ENCODE assay signal across 8 mouse cellular contexts in the genomic region with DNA sequence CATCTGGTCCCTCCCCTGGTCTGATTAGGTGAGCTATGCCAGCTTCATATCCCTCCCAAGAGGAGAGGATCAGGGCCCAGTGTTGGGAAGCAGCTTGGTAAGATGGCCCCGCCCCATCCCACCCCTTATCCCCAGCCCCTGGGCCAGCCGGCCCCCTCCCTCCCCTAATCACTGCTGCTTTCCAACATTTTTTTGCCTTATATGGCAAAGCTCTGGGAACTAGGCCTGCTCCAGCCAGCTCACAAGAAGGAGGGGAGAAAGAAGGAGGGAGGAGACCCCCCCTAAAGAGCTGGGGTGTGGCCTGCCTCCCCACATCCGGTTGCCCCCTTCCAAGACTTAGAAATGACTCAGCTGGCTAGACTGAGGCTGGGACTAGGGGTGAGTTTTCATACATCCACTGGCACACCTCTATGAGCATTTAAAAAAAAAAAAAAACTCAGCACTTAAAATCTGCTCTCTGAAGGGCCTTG. TPM values are rescaled to one million over a fixed set of nuclear protein-coding genes. Genes with fewer than 3 reads are reported as not detected.
DNase-seq lines count a peak whose midpoint lies in the region; ATAC-seq and TF ChIP-seq lines count a peak whose summit lies in the region.

No protein-coding gene starts in this region.

- peaks cover 45% of the 10 kb centered on the region for H3K36me3 ChIP-seq in forebrain, embryonic 10.5 days (replicated peaks)
- H3K36me3 ChIP-seq in limb, embryonic 10.5 days: peaks cover 44% of the 10 kb centered on the region
- peaks cover 42% of the 10 kb centered on the region for H3K36me3 ChIP-seq in midbrain, embryonic 10.5 days
- peaks cover 33% of the 10 kb centered on the region for H3K36me3 ChIP-seq in thymus, adult 2 months (ENCODE audit: control insufficient read depth, insufficient read depth, low read length)

- 15% methylated on average over 3 of the region's 3 CpGs for WGBS in forebrain, embryonic 10.5 days
- 5% methylated on average over 3 of the region's 3 CpGs for WGBS in limb, embryonic 10.5 days
- 10% methylated on average over 3 of the region's 3 CpGs for whole genome bisulfite sequencing in midbrain, embryonic 10.5 days
- 3% methylated on average over 3 of the region's 3 CpGs for WGBS in thymus, adult 2 months

- intact Hi-C loops in heart, postnatal 25 days (cut with DNase I): loop anchor here (5.0 to 10.0 kb wide), 3 partner anchors 123 to 220 kb away; a partner anchor contains a TSS

- peak overlapping the region; percentile 93 for H3K27ac ChIP-seq in forebrain, embryonic 10.5 days
- peak overlapping the region; percentile 92 for H3K27ac ChIP-seq in limb, embryonic 10.5 days
- peak overlapping the region; percentile 91 for H3K27ac ChIP-seq in midbrain, embryonic 10.5 days (replicated peaks)
- H3K27ac ChIP-seq in thymus, adult 2 months (ENCODE audit: control insufficient read depth, insufficient read depth, low read length): peak overlapping the region; percentile 88

- peak; percentile 62 for DNase-seq in CD4-positive, CD25-positive, alpha-beta regulatory T cell, adult 2 months (ENCODE audit: low read depth, low spot score)
- DNase-seq in R1 (ENCODE audit: low read depth, low spot score): peak; percentile 90
- DNase-seq in forebrain, embryonic 10.5 days (ENCODE audit: extremely low spot score, low spot score): peak; percentile 37
- DNase-seq in heart, postnatal 25 days (ENCODE audit: low spot score): peak; percentile 70
- peak; percentile 63 for DNase-seq in limb, embryonic 10.5 days (ENCODE audit: low spot score)
- peak; percentile 37 for DNase-seq in midbrain, embryonic 10.5 days (ENCODE audit: low spot score)
- peak; percentile 71 for DNase-seq in thymus, adult 2 months

- H3K4me1 ChIP-seq in forebrain, embryonic 10.5 days: peaks cover 22% of the 10 kb centered on the region
- peaks cover 14% of the 10 kb centered on the region for H3K4me1 ChIP-seq in limb, embryonic 10.5 days
- peaks cover 16% of the 10 kb centered on the region for H3K4me1 ChIP-seq in midbrain, embryonic 10.5 days
- H3K4me1 ChIP-seq in thymus, adult 2 months (replicated peaks; ENCODE audit: control insufficient read depth, insufficient read depth, low read length): peaks cover 24% of the 10 kb centered on the region

- no peak for TF ChIP-seq POLR2A in thymus, adult 2 months (IDR thresholded peaks at IDR 0.05; ENCODE audit: control insufficient read depth, extremely low read depth, insufficient read depth, low read length, poor library complexity)

- H3K4me3 ChIP-seq in forebrain, embryonic 10.5 days: peak overlapping the region; percentile 65
- peak overlapping the region; percentile 65 for H3K4me3 ChIP-seq in limb, embryonic 10.5 days
- H3K4me3 ChIP-seq in midbrain, embryonic 10.5 days: peak overlapping the region; percentile 67
- peak overlapping the region; percentile 24 for H3K4me3 ChIP-seq in thymus, adult 2 months (ENCODE audit: control insufficient read depth, insufficient read depth, low read length)

- TF ChIP-seq CTCF in thymus, adult 2 months (IDR thresholded peaks at IDR 0.05; ENCODE audit: borderline replicate concordance, control insufficient read depth, extremely low read depth, insufficient read depth, low read length, poor library complexity): no peak

- no peaks in the 10 kb centered on the region for H3K27me3 ChIP-seq in forebrain, embryonic 10.5 days (ENCODE audit: poor library complexity, severe bottlenecking)
- peaks cover 14% of the 10 kb centered on the region; the same call in 1 of the 2 replicates for H3K27me3 ChIP-seq in limb, embryonic 10.5 days (ENCODE audit: low read depth, poor library complexity, severe bottlenecking)
- no peaks in the 10 kb centered on the region for H3K27me3 ChIP-seq in midbrain, embryonic 10.5 days (ENCODE audit: low read depth, poor library complexity, severe bottlenecking)
- H3K27me3 ChIP-seq in thymus, adult 2 months (ENCODE audit: control insufficient read depth, insufficient read depth, low read length): no peaks in the 10 kb centered on the region

- ATAC-seq in CD4-positive, CD25-positive, alpha-beta regulatory T cell, adult 4 months: no peak

- H3K9me3 ChIP-seq in forebrain, embryonic 10.5 days: no peaks in the 10 kb centered on the region
- no peaks in the 10 kb centered on the region for H3K9me3 ChIP-seq in limb, embryonic 10.5 days (replicated peaks)
- H3K9me3 ChIP-seq in midbrain, embryonic 10.5 days (replicated peaks): peaks cover 2% of the 10 kb centered on the region; the same call in 1 of the 2 replicates

RNA-seq across cellular contexts. Expression of a gene that starts 5.0 kb away (rescaled TPM):
- 100 to 1,000 TPM; 199 to 249 TPM for polyA plus RNA-seq in CD4-positive, CD25-positive, alpha-beta regulatory T cell, adult 4 months (2017; shearing (Covaris generic))
- 265 and 269 TPM in 2 replicates for polyA plus RNA-seq in forebrain, embryonic 10.5 days (2016; fragmentation: Nextera tagmentation; extraction: Ambion mirVana)
- total RNA-seq in heart, postnatal 25 days (2021): 100 to 1,000 TPM in 1 of 2 experiments, 10 to 100 TPM in 1; 91.7 to 120 TPM
- polyA plus RNA-seq in limb, embryonic 10.5 days (2016; fragmentation: Nextera tagmentation; extraction: Ambion mirVana): 273 and 333 TPM in 2 replicates
- 223 and 243 TPM in 2 replicates for polyA plus RNA-seq in midbrain, embryonic 10.5 days (2016; fragmentation: Nextera tagmentation; extraction: Ambion mirVana)
- polyA plus RNA-seq in thymus, adult 2 months (2012; rRNA removed): 476 and 498 TPM in 2 replicates

RNA-seq across cellular contexts. Expression of a gene that starts 9.8 kb away (rescaled TPM):
- 10 to 100 TPM; 35.0 to 53.2 TPM for polyA plus RNA-seq in CD4-positive, CD25-positive, alpha-beta regulatory T cell, adult 4 months (2017; shearing (Covaris generic))
- 22.2 and 25.7 TPM in 2 replicates for polyA plus RNA-seq in forebrain, embryonic 10.5 days (2016; fragmentation: Nextera tagmentation; extraction: Ambion mirVana)
- 10 to 100 TPM; 30.5 to 33.6 TPM for total RNA-seq in heart, postnatal 25 days (2021)
- 25.2 and 29.8 TPM in 2 replicates for polyA plus RNA-seq in limb, embryonic 10.5 days (2016; fragmentation: Nextera tagmentation; extraction: Ambion mirVana)
- 18.5 and 20.1 TPM in 2 replicates for polyA plus RNA-seq in midbrain, embryonic 10.5 days (2016; fragmentation: Nextera tagmentation; extraction: Ambion mirVana)
- 97.7 and 111 TPM in 2 replicates for polyA plus RNA-seq in thymus, adult 2 months (2012; rRNA removed)

RNA-seq across cellular contexts. Expression of a gene that starts 26.0 kb away (rescaled TPM):
- polyA plus RNA-seq in CD4-positive, CD25-positive, alpha-beta regulatory T cell, adult 4 months (2017; shearing (Covaris generic)): 1,000 to 10,000 TPM in 1 of 2 experiments, 100 to 1,000 TPM in 1; 597 to 1,460 TPM
- 800 and 812 TPM in 2 replicates for polyA plus RNA-seq in forebrain, embryonic 10.5 days (2016; fragmentation: Nextera tagmentation; extraction: Ambion mirVana)
- 100 to 1,000 TPM; 217 to 221 TPM for total RNA-seq in heart, postnatal 25 days (2021)
- polyA plus RNA-seq in limb, embryonic 10.5 days (2016; fragmentation: Nextera tagmentation; extraction: Ambion mirVana): 862 and 901 TPM in 2 replicates
- 711 and 801 TPM in 2 replicates for polyA plus RNA-seq in midbrain, embryonic 10.5 days (2016; fragmentation: Nextera tagmentation; extraction: Ambion mirVana)
- 1,443 and 1,552 TPM in 2 replicates for polyA plus RNA-seq in thymus, adult 2 months (2012; rRNA removed)

RNA-seq across cellular contexts. Expression of a gene that starts 37.1 kb away (rescaled TPM):
- polyA plus RNA-seq in CD4-positive, CD25-positive, alpha-beta regulatory T cell, adult 4 months (2017; shearing (Covaris generic)): 10 to 100 TPM; 54.0 to 68.6 TPM
- 66.3 and 75.8 TPM in 2 replicates for polyA plus RNA-seq in forebrain, embryonic 10.5 days (2016; fragmentation: Nextera tagmentation; extraction: Ambion mirVana)
- 10 to 100 TPM; 42.1 to 45.2 TPM for total RNA-seq in heart, postnatal 25 days (2021)
- 69.0 and 80.5 TPM in 2 replicates for polyA plus RNA-seq in limb, embryonic 10.5 days (2016; fragmentation: Nextera tagmentation; extraction: Ambion mirVana)
- 75.7 and 77.9 TPM in 2 replicates for polyA plus RNA-seq in midbrain, embryonic 10.5 days (2016; fragmentation: Nextera tagmentation; extraction: Ambion mirVana)
- 94.6 and 111 TPM in 2 replicates for polyA plus RNA-seq in thymus, adult 2 months (2012; rRNA removed)

RNA-seq across cellular contexts. Expression of a gene that starts 37.5 kb away (rescaled TPM):
- 10 to 100 TPM; 23.0 to 31.1 TPM for polyA plus RNA-seq in CD4-positive, CD25-positive, alpha-beta regulatory T cell, adult 4 months (2017; shearing (Covaris generic))
- 4.5 and 5.1 TPM in 2 replicates for polyA plus RNA-seq in forebrain, embryonic 10.5 days (2016; fragmentation: Nextera tagmentation; extraction: Ambion mirVana)
- 10 to 100 TPM; 13.2 to 17.5 TPM for total RNA-seq in heart, postnatal 25 days (2021)
- 3.4 and 5.0 TPM in 2 replicates for polyA plus RNA-seq in limb, embryonic 10.5 days (2016; fragmentation: Nextera tagmentation; extraction: Ambion mirVana)
- 3.7 and 4.1 TPM in 2 replicates for polyA plus RNA-seq in midbrain, embryonic 10.5 days (2016; fragmentation: Nextera tagmentation; extraction: Ambion mirVana)
- polyA plus RNA-seq in thymus, adult 2 months (2012; rRNA removed): 10.3 and 15.0 TPM in 2 replicates

Comparison
In these comparisons a context has a peak if more than half of its experiments do, and no peak if none do; other contexts are left out.
1. DNase-seq: peak in every context shown above with its lines; median percentile 90 in R1; 71 in thymus, adult 2 months; 70 in heart, postnatal 25 days; 63 in limb, embryonic 10.5 days; 62 in CD4-positive, CD25-positive, alpha-beta regulatory T cell, adult 2 months; 37 in forebrain, embryonic 10.5 days; 37 in midbrain, embryonic 10.5 days.